Mouse (Mus musculus): Measurements from ENCODE around the gene Hspa1l. TPM values are rescaled to one million over a fixed set of nuclear protein-coding genes. Genes with fewer than 3 reads are reported as not detected.
"Not testable (repeated sequence)": the region's sequence is repeated elsewhere in the genome, so short reads cannot be mapped to it uniquely, and the experiment has no call there.

The Hspa1l gene
- total RNA-seq, 2 experiments from 2014 or later: 9.8 to 10.8 TPM

DNA sequence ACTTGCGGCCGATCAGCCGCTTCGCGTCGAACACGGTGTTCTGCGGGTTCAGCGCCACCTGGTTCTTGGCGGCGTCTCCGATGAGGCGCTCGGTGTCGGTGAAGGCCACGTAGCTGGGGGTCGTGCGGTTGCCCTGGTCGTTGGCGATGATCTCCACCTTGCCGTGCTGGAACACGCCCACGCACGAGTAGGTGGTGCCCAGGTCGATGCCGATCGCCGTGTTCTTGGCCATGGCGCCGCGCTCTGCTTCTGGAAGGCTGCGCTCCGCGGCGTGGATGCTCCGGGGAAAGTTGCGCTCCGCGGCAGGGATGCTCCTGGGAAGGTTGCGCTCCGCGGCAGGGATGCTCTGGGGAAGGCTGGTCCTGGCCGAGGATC lies 822 bp upstream of the Hspa1l start:
- DNase-seq: not testable (repeated sequence)

- DNase-seq: no peak
These were observed 3.3 kb downstream of the Hspa1l start for GRCm38 (mm10) chr17:34975581-34976492.

- DNase-seq: no peak
These were observed 4.5 kb downstream of the Hspa1l start for GRCm38 (mm10) chr17:34977000-34977399.

- DNase-seq: no peak
These were observed 5.7 kb downstream of the Hspa1l start for GRCm38 (mm10) chr17:34978239-34978638.

- DNase-seq: no peak
These were observed 7.1 kb downstream of the Hspa1l start for GRCm38 (mm10) chr17:34979631-34980030.

- DNase-seq: peak; percentile 67 to 68
These were observed 8.2 kb downstream of the Hspa1l start for GRCm38 (mm10) chr17:34980655-34981054.

DNA sequence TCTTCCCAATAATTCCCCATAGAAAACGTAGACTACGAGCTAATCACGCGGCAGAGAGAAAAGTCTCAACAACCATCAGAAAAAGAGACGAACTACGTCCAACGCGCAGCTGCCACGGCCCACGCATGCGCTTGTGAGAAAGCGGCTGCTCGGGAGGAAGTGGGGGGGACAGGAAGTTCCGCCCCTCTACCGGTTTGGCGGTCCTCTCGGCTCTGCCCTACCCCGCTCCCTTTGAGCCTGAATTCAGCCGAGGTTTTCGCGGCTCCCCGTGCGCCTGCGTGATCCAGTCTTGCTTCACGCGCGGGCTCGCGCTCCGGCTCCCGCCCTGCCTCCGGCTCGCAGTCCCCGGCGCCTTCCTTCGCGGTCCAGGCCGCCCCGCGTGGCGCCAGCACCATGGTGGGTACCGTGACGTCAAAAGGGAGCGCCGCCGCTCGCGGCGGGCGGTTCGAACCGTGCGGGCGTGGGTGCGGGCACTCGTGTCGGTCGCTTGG lies 9.2 kb downstream of the Hspa1l start, which contains the start of gene Lsm2:
Gene Lsm2, plus strand, starts transcription at position 173 of the 491 bp plus-strand sequence.
- DNase-seq: peak; percentile 95 to 96

DNA sequence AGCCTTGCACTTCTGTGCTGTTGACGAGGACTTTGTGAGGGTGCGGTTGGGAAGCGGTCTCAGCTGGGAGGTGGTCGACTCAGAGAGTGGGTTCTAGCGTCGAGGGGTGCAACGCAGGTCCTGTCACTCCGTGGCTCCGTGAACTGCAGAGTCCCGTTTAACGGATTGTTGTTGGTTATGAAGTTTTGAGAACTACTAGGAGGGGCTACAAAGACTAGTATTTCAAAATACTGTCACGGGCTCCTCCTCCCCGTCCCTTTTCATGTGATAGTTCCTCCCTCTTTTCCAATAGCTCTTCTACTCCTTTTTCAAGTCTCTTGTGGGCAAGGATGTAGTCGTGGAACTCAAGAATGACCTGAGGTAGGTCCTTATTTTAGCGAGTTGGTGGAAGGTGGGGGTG lies 9.8 kb downstream of the Hspa1l start:
- no peak for DNase-seq

- peak in 1 of 2 experiments; percentile 52 for DNase-seq
These were observed 11.7 kb downstream of the Hspa1l start for GRCm38 (mm10) chr17:34984218-34984617.

- no peak for DNase-seq
These were observed 22.2 kb downstream of the Hspa1l start for GRCm38 (mm10) chr17:34994751-34995150.

GRCm38 (mm10) chr17:34995192-34995591 lies 22.7 kb downstream of the Hspa1l start:
- DNase-seq: not testable (repeated sequence)

GRCm38 (mm10) chr17:34995927-34996326 lies 23.4 kb downstream of the Hspa1l start:
- DNase-seq: not testable (repeated sequence)

GRCm38 (mm10) chr17:34996411-34997141 lies 24.1 kb downstream of the Hspa1l start:
- no peak for DNase-seq

GRCm38 (mm10) chr17:34997142-34997483 lies 24.6 kb downstream of the Hspa1l start:
- DNase-seq: no peak

- DNase-seq: no peak
These were observed 26.3 kb downstream of the Hspa1l start for GRCm38 (mm10) chr17:34998526-34999430.

DNA sequence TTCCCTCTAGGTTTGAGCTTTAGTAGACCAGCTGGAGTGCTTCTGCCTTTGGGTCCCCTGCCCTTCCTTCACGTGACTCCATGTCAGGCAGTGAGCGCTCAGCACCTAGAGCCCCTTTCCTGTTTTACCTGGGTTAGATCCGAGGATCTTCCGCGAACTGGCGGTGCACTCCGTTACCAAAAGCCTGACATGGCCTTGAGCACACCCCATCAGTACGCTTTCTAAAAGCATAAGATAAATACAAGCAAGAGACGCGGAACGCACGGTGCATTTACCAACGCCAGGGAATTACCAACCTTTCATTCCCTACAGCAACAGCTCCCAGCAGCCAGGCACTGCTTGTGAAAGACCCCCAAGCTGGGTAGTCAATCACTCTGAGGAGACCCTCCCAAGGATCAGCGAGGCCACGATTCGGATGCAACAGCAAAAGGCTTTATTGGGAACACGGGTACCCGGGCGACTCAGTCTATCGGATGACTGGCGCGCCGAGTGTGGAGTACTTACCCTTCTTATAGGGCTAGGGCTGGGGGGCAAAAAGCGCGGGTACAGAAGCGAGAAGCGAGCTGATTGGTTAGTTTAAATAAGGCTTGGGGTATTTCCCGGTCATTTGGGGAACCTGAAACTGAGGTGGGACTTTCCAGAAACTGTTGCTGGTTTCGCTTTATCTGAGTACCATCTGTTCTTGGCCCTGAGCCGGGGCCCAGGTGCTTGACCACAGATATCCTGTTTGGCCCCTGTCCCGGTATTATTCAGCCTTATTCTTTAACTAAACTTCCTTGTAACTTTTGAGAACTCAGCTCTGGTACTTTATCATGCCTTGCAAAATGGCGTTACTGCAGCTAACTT lies 27.6 kb downstream of the Hspa1l start:
- DNase-seq: not testable (repeated sequence)

DNA sequence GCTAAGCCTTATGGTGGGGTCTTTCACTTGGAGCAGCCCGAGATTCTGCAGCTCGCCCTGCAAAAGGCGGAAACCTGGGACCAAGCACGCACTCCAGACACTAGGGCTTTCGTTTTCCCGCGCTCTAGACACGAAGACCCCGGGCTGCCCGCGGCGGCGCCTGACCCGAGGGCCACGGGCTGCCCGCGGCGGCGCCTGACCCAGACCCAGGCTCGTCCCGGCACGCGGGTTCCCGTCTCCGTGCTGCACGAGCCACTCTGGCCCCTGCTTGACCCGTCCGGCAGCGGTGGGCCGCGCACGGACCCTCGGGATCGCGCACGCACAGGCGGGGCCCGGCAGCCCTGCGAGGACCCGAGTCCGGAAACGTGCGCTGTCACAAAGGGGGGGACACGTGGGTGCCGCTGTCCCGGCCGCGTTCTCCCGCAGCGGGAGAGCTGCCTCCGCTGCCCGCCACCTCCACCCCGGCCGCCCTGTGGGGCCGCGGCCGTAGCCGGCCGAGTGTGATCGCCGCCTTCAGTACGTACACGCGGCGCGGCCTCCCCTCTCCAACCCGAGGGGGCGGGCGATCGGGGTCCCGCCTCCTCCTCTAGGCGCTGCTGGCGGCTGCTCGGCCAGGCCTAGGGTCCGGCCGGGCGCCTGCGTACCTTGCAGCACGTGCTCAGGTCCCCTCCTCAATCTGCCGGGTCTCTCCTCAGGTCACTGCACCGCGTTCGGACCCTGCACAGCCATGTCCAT lies 28.4 kb downstream of the Hspa1l start, which contains the start of gene Vars:
Gene Vars, plus strand, starts transcription at position 271 of the 735 bp plus-strand sequence.
- DNase-seq: peak; percentile 91 to 93

DNA sequence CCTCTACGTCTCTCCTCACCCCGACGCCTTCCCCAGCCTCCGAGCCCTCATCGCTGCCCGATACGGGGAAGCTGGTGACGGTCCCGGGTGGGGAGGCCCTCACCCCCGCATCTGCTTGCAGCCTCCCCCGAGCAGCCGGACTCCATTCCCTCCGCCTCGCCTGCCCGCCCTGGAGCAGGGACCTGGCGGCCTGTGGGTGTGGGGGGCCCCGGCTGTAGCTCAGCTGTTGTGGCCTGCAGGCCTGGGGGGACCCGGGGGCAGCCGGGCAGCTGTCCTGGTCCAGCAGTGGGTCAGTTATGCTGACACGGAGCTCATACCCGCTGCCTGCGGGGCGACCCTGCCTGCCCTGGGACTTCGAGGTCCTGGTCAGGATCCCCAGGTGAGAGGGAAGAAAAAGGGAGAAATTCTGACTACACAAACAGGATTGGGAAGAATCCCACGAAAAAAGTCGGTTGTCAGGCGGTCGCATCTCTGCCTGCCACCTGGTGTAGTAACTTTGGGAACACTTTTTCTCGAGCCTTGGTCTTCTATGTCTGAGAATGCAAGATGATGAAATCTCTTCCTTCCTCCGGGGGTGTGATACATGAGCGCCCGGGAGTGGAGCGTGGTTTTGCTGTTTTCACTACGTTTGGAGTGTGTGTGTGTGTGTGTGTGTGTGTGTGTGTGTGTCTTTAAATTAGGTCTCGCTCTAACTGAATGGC lies 29.1 kb downstream of the Hspa1l start:
- DNase-seq: no peak

DNA sequence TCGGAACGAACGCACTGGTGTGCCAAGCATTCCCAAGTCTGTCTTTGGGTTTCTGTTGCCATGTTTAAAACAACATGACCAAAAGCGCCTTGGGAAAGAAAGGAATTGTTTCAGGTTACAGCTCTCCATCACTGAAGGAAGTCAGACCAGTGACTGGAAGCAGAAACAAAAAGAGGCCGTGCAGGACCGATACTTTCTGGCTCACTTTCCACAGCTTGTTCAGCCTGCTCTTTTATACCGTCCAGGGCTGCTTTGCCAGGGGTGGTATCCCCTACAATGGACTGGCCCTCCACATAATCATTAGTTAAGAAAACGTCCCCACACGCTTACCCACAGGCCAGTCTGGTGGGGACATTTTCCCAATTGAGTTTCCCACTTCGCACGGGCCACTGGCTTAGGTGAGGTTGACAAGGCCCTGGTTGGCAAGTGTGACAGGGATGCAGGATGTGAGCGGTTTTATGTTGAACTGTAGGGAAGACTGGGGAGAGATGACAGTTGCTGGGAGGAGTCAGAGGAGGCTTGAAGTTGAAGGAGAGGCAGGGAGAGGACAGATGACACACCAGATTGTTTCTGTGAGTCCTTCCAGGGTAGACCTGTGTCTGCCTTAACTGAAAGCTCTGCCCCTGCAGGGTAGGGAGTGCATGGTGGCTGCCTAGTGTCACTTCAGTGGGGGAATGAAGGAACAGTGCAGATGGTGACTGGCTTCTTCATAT lies 29.8 kb downstream of the Hspa1l start:
- no peak for DNase-seq

All from heart, adult 18-20 months (tissue).